Mouse (Mus musculus): Measurements from ENCODE around the gene 4930402F06Rik. TPM values are rescaled to one million over a fixed set of nuclear protein-coding genes. Genes with fewer than 3 reads are reported as not detected.

The 4930402F06Rik gene
- polyA plus RNA-seq, 1 experiment from 2014 or later = not detected

DNA sequence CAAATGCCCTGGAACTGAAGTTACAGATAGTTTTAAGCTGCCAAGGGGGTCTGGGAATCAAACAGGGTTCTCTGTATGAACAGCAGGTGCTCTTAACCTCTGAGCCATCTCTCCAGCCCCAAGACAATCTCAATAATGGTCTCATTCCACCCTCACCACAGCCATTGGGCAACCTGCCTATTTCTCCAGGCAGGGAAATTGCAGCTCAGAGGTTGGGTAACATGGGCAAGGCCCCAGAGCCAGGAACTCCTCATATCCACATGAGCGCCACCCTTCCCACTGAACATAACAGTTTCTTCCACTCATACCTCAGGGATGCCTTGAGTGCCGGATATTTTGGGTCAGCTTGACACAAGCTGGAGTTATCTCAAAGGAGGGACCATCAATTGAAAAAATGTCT lies 40.8 kb upstream of the 4930402F06Rik start:
- no peak for ATAC-seq (ENCODE audit: insufficient read depth, low FRiP score)
- Histone ChIP-seq H3K4me1 (ENCODE audit: control insufficient read depth, insufficient read depth, low read length) (peaks cover 40% of the 10 kb centered on the region), H3K4me3 (replicated peaks; ENCODE audit: low read length) (no peak overlapping the region), H3K9me3 (replicated peaks; ENCODE audit: control insufficient read depth, low read length) (no peaks in the 10 kb centered on the region), H3K27ac (ENCODE audit: low read length) (no peak overlapping the region), H3K9ac (ENCODE audit: low read length) (no peak overlapping the region), H3K36me3 (ENCODE audit: control insufficient read depth, insufficient read depth, low read length) (no peaks in the 10 kb centered on the region), H3K4me2 (ENCODE audit: low read depth, low read length) (no peak overlapping the region), H3K27me3 (ENCODE audit: control insufficient read depth, insufficient read depth, low read length) (no peaks in the 10 kb centered on the region)
- 94% methylated on average over 2 of the region's 2 CpGs for WGBS

DNA sequence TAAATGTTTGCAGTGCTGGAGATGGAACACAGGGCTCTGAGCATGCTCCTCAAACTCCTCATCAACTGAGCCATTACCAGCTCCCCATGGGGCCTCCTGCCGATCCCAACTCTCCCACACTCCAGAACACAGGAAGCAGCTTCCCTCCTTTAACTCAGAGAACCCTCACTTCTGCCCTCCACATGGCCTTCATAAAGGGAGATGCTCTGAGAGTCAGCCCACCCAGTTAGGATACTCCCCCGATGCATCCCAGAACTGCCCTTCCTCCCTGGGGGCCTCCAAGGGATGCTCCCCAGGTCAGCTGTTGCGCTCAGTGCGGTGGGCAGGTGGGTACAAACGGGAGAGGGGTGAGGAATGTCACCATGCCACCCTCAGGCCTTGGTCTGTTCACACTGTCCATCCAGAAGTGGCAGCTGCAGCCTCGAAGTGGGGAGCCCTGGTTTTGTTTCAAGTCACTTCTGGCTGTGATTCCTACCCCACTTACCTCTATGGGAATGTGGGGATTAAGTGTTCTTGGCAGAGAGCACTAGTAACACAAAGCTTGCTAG lies 37.7 kb upstream of the 4930402F06Rik start:
- no peak overlapping the region for H3K4me2 ChIP-seq (ENCODE audit: low read depth, low read length)

DNA sequence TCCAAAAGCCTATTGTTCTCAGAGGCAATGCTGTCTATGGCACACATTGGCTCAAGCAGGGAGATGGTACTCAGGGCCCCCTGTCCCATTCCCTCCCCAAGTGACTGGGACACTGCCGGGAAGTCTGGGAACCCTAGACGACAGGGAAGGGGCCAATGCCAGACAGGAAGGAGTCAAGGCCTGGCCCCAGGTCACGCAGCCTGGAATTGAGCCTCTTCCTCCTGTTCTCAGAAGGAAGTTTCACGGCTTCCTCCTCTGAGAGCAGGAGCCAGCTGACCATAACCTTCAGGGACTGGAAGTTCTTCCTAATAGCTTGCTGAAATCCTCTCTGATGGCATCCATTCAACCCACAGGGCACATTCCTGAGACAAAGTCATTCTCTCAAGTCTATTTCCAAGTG lies 36.5 kb upstream of the 4930402F06Rik start:
- no peak overlapping the region for H3K4me3 ChIP-seq (replicated peaks; ENCODE audit: low read length)
- ATAC-seq (ENCODE audit: insufficient read depth, low FRiP score) = no peak
- H3K9me3 ChIP-seq (replicated peaks; ENCODE audit: control insufficient read depth, low read length) = no peaks in the 10 kb centered on the region
- H3K27ac ChIP-seq (ENCODE audit: low read length) = peak overlapping the region; percentile 90; the same call in 1 of the 2 replicates
- H3K4me1 ChIP-seq (ENCODE audit: control insufficient read depth, insufficient read depth, low read length) = peaks cover 45% of the 10 kb centered on the region
- H3K4me2 ChIP-seq (ENCODE audit: low read depth, low read length) = no peak overlapping the region
- H3K36me3 ChIP-seq (ENCODE audit: control insufficient read depth, insufficient read depth, low read length) = no peaks in the 10 kb centered on the region
- H3K9ac ChIP-seq (ENCODE audit: low read length) = no peak overlapping the region
- WGBS = 61% methylated on average over 4 of the region's 4 CpGs
- H3K27me3 ChIP-seq (ENCODE audit: control insufficient read depth, insufficient read depth, low read length) = no peaks in the 10 kb centered on the region

More for the DNA sequence above, 37.7 kb upstream of the 4930402F06Rik start:
- Histone ChIP-seq H3K27me3 (ENCODE audit: control insufficient read depth, insufficient read depth, low read length) (no peaks in the 10 kb centered on the region), H3K4me1 (ENCODE audit: control insufficient read depth, insufficient read depth, low read length) (peaks cover 45% of the 10 kb centered on the region), H3K9ac (ENCODE audit: low read length) (no peak overlapping the region), H3K9me3 (replicated peaks; ENCODE audit: control insufficient read depth, low read length) (no peaks in the 10 kb centered on the region), H3K36me3 (ENCODE audit: control insufficient read depth, insufficient read depth, low read length) (no peaks in the 10 kb centered on the region), H3K4me3 (replicated peaks; ENCODE audit: low read length) (no peak overlapping the region), H3K27ac (ENCODE audit: low read length) (peak overlapping the region; percentile 72; the same call in 1 of the 2 replicates)
- no peak for ATAC-seq (ENCODE audit: insufficient read depth, low FRiP score)
- 65% methylated on average over 6 of the region's 6 CpGs for WGBS

DNA sequence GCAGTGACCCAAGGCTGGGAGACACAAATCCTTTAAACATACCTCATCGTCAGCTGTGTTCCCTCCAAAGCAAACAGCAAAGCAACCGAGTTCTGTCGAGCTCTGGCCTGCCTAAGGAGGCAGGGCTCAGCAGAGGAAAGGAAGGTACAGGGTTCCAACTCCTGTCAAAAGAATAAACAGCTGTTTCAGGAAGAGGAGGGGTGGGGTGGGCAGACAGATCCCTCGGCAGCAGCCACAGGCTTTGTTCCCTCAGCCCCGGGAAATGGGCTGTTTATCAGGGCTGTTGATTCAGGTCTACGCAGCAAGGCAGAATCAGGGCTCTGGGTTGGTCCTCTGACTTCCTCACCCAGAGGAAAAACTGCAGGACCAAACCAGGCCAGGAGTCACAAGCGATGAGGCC lies 35.5 kb upstream of the 4930402F06Rik start:
- Histone ChIP-seq H3K4me2 (ENCODE audit: low read depth, low read length) (peak overlapping the region; percentile 43), H3K27me3 (ENCODE audit: control insufficient read depth, insufficient read depth, low read length) (no peaks in the 10 kb centered on the region), H3K9ac (ENCODE audit: low read length) (peak overlapping the region; percentile 65), H3K27ac (ENCODE audit: low read length) (peak overlapping the region; percentile 90), H3K4me3 (replicated peaks; ENCODE audit: low read length) (peak overlapping the region; percentile 20), H3K9me3 (replicated peaks; ENCODE audit: control insufficient read depth, low read length) (no peaks in the 10 kb centered on the region), H3K36me3 (ENCODE audit: control insufficient read depth, insufficient read depth, low read length) (no peaks in the 10 kb centered on the region), H3K4me1 (ENCODE audit: control insufficient read depth, insufficient read depth, low read length) (peaks cover 45% of the 10 kb centered on the region)
- peak; percentile 55; the same call in 1 of the 2 replicates for ATAC-seq (ENCODE audit: insufficient read depth, low FRiP score)
- 20% methylated on average over 7 of the region's 7 CpGs for WGBS

DNA sequence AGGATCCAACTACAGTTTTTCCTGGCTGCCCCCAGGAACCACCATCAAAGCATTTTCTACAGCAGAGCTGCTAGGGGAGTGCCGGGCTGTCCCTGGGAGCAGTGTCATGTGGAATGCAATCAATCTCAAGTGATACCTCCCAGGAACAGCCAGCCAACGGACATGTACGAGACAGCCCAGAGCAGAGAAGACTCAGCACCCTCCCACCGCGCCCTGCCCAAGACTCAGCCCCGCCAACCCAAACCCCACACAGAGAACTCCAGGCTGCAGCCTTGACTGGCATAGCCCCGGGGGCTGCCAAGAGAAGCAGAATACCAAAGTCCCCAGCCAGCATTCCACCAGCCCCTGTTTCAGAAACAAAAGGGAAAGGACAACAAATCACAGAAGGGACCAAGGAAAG lies 35.0 kb upstream of the 4930402F06Rik start:
- Histone ChIP-seq H3K27me3 (ENCODE audit: control insufficient read depth, insufficient read depth, low read length) (no peaks in the 10 kb centered on the region), H3K4me2 (ENCODE audit: low read depth, low read length) (peak overlapping the region; percentile 43), H3K9me3 (replicated peaks; ENCODE audit: control insufficient read depth, low read length) (no peaks in the 10 kb centered on the region), H3K27ac (ENCODE audit: low read length) (peak overlapping the region; percentile 90), H3K9ac (ENCODE audit: low read length) (peak overlapping the region; percentile 65), H3K4me1 (ENCODE audit: control insufficient read depth, insufficient read depth, low read length) (peaks cover 45% of the 10 kb centered on the region), H3K36me3 (ENCODE audit: control insufficient read depth, insufficient read depth, low read length) (no peaks in the 10 kb centered on the region), H3K4me3 (replicated peaks; ENCODE audit: low read length) (peak overlapping the region; percentile 20)
- peak; percentile 43; the same call in 1 of the 2 replicates for ATAC-seq (ENCODE audit: insufficient read depth, low FRiP score)
- WGBS = 15% methylated on average over 7 of the region's 7 CpGs

DNA sequence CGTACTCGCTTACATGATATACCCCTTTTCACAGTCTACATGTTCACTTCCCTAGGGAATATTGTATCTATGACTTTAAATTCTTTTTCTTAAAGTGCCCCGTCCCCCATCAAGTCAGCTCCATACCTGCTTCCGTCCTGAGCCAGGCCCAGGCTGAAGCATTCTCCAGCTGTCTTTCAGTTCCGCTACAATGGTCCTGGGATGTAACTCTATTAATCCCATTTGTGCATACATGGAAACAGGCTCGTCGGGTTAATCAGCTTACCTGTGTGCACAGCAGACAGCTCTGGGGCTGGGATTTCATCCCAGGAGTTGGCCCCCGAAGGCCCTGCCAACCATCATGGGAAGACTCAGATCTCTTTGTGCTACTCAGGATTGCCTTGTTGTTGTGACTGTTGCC lies 33.8 kb upstream of the 4930402F06Rik start:
- H3K9ac ChIP-seq (ENCODE audit: low read length) = no peak overlapping the region
- H3K4me3 ChIP-seq (replicated peaks; ENCODE audit: low read length) = no peak overlapping the region
- H3K36me3 ChIP-seq (ENCODE audit: control insufficient read depth, insufficient read depth, low read length) = no peaks in the 10 kb centered on the region
- H3K4me1 ChIP-seq (ENCODE audit: control insufficient read depth, insufficient read depth, low read length) = peaks cover 45% of the 10 kb centered on the region
- no peak overlapping the region for H3K27ac ChIP-seq (ENCODE audit: low read length)
- WGBS = 77% methylated on average over 8 of the region's 8 CpGs
- no peaks in the 10 kb centered on the region for H3K27me3 ChIP-seq (ENCODE audit: control insufficient read depth, insufficient read depth, low read length)
- no peak for ATAC-seq (ENCODE audit: insufficient read depth, low FRiP score)
- no peak overlapping the region for H3K4me2 ChIP-seq (ENCODE audit: low read depth, low read length)
- H3K9me3 ChIP-seq (replicated peaks; ENCODE audit: control insufficient read depth, low read length) = no peaks in the 10 kb centered on the region

DNA sequence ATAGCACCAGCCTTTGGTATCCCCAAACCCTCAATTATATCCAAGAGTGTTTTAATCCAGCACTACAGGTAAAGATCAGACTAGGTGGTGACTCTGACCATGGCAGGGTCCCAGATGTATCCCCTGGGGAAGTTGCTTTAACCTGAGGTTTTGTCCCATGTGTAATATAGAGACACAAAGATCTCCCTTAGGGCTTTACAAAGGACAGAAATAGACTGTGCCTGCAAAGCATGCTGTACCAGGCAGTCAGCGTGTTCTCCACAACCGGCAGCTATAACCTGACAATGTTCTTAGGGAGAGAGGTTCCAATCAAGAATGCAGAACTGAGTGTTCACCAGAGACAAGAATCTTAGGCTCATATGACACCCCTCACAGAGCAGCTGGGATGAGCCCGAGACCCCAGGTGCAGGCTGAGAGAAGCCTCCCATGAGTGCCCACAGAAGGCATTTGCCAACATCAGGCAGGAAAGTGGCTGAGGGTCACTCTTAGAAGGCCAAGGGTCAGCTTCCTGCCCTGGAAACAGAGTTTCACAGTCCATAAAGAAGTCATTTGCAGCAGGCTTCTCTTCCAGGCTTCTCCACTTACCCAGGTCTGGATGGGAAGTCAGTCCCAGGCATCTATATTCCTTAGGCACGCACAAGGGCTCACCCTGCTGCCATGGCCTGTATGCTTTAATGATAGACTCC lies 31.8 kb upstream of the 4930402F06Rik start:
- Histone ChIP-seq H3K4me1 (ENCODE audit: control insufficient read depth, insufficient read depth, low read length) (peaks cover 30% of the 10 kb centered on the region), H3K4me3 (replicated peaks; ENCODE audit: low read length) (no peak overlapping the region), H3K27ac (ENCODE audit: low read length) (no peak overlapping the region), H3K27me3 (ENCODE audit: control insufficient read depth, insufficient read depth, low read length) (no peaks in the 10 kb centered on the region), H3K36me3 (ENCODE audit: control insufficient read depth, insufficient read depth, low read length) (no peaks in the 10 kb centered on the region), H3K4me2 (ENCODE audit: low read depth, low read length) (no peak overlapping the region), H3K9ac (ENCODE audit: low read length) (no peak overlapping the region), H3K9me3 (replicated peaks; ENCODE audit: control insufficient read depth, low read length) (no peaks in the 10 kb centered on the region)
- WGBS = 78% methylated on average over 4 of the region's 4 CpGs
- no peak for ATAC-seq (ENCODE audit: insufficient read depth, low FRiP score)

DNA sequence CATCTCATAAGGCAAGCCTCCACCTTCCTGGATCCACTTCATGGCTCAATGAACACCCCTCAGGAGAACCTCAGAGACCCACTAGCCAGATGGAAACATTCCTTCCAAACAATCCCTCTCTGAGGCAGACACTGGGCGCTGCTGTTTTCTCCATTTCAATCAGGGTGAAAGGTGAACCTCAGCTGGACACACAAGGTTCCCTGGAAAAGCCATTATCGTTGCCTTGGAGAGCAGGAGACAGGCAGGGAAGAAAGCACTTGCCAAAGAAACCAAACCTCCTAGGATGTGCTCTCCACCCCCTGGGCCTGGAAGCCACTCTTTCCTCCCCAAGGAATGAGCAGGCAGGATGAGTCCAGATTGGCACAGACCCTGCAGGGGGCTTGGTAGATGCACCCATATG lies 30.6 kb upstream of the 4930402F06Rik start:
- no peak for ATAC-seq (ENCODE audit: insufficient read depth, low FRiP score)
- Histone ChIP-seq H3K4me1 (ENCODE audit: control insufficient read depth, insufficient read depth, low read length) (peaks cover 18% of the 10 kb centered on the region), H3K9me3 (replicated peaks; ENCODE audit: control insufficient read depth, low read length) (no peaks in the 10 kb centered on the region), H3K9ac (ENCODE audit: low read length) (no peak overlapping the region), H3K27me3 (ENCODE audit: control insufficient read depth, insufficient read depth, low read length) (no peaks in the 10 kb centered on the region), H3K4me3 (replicated peaks; ENCODE audit: low read length) (no peak overlapping the region), H3K4me2 (ENCODE audit: low read depth, low read length) (no peak overlapping the region), H3K36me3 (ENCODE audit: control insufficient read depth, insufficient read depth, low read length) (no peaks in the 10 kb centered on the region), H3K27ac (ENCODE audit: low read length) (no peak overlapping the region)
- WGBS = 25% methylated on average over 2 of the region's 2 CpGs

DNA sequence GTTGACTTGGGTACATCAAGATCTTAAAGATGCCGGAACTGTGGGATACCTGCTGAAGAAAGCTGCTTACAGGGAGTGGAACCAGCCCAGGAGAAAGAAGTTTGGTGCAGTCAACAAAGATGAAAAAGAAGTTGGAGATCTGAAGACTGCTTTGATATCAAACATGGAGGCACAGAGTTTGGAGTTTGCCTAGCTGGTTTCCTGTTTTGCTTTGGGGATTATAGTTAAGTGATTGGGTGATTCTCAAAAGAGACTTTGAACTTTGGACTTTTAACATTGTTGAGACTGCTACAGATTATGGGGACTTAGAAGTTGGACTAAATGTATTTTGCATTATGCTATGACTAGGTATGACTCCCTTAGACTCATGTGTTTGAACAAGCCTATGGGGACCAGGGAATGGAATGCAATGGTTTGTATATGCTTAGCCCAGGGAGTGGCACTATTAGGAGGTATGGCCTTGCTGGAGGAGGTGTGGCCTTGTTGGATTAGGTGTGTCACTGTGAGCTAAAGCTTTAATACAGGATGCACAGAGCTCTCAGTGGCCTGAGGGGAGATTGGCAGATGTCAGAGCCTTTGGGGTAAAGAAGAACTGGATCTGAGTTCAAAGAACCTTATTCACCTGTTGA lies 26.9 kb upstream of the 4930402F06Rik start:
- ATAC-seq (ENCODE audit: insufficient read depth, low FRiP score) = peak; percentile 76
- WGBS = 92% methylated on average over 1 of the region's 1 CpGs
- Histone ChIP-seq H3K27ac (ENCODE audit: low read length) (0 out of 2 replicates have a peak overlapping the region, but pooled peaks have one; percentile 6), H3K36me3 (ENCODE audit: control insufficient read depth, insufficient read depth, low read length) (peaks cover 17% of the 10 kb centered on the region), H3K27me3 (ENCODE audit: control insufficient read depth, insufficient read depth, low read length) (no peaks in the 10 kb centered on the region), H3K9ac (ENCODE audit: low read length) (no peak overlapping the region), H3K4me3 (replicated peaks; ENCODE audit: low read length) (no peak overlapping the region), H3K9me3 (replicated peaks; ENCODE audit: control insufficient read depth, low read length) (peaks cover 8% of the 10 kb centered on the region; the same call in 1 of the 2 replicates), H3K4me1 (ENCODE audit: control insufficient read depth, insufficient read depth, low read length) (no peaks in the 10 kb centered on the region), H3K4me2 (ENCODE audit: low read depth, low read length) (no peak overlapping the region)
